Mouse (Mus musculus): ENCODE results near the gene Traf3. TPM values are rescaled to one million over a fixed set of nuclear protein-coding genes. Genes with fewer than 3 reads are reported as not detected.

Traf3 gene
- polyA plus RNA-seq, 1 experiment from 2014 or later: 10.5 TPM

DNA sequence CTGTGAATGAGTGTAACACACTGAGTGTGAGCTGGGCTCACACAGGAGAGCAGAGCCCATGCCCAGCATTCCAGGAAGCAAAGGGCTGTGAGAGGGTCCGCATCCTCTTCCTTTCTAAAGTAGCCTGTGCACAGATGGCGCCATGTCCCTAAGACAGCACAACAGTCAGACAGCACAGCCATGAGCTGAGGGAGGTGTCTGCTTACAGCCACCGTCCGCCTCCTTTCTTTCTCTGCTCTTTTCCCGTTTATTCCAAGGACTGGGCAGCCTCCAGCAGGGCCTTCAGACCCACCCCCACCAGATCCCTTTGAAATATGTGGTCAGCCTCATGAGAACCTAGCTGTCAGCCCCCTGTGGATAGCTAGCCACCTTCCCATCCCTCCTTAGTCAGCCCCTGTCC is 99.0 kb downstream of the Traf3 start:
- peaks cover 29% of the 10 kb centered on the region for H3K27me3 ChIP-seq (replicated peaks)
- 66% methylated on average over 5 of the region's 5 CpGs for WGBS
- H3K9ac ChIP-seq: no peak overlapping the region
- no peaks in the 10 kb centered on the region for H3K9me3 ChIP-seq (replicated peaks)
- H3K4me1 ChIP-seq (replicated peaks): peaks cover 3% of the 10 kb centered on the region
- H3K4me2 ChIP-seq: no peak overlapping the region
- ATAC-seq (ENCODE audit: insufficient number of reproducible peaks, low FRiP score): no peak
- no peak overlapping the region for H3K27ac ChIP-seq (ENCODE audit: poor library complexity, severe bottlenecking)
- peaks cover 34% of the 10 kb centered on the region for H3K36me3 ChIP-seq
- no peak overlapping the region for H3K4me3 ChIP-seq

DNA sequence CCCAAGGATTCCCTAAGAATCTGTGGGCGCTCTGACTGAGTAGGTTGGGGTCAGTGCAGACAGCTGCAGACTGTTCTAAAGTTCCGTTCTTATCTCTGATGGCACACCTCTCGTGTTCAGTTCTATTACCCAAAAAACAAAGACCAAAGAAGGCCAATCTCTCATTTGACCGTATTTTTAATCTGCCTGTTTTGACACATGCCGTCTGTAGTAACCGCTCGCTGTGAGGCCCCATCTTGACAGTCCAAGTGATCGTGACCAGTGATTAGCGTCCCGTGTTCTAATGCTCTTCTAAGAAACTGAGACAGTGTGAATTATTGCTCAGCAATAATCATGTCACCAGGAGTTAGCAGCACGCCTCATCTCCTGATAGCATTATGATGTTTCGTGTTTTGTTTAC is 100.4 kb downstream of the Traf3 start:
- peaks cover 13% of the 10 kb centered on the region for H3K4me1 ChIP-seq (replicated peaks)
- H3K4me3 ChIP-seq: no peak overlapping the region
- no peak for ATAC-seq (ENCODE audit: insufficient number of reproducible peaks, low FRiP score)
- H3K36me3 ChIP-seq: peaks cover 24% of the 10 kb centered on the region
- H3K4me2 ChIP-seq: no peak overlapping the region
- 79% methylated on average over 12 of the region's 12 CpGs for whole genome bisulfite sequencing
- H3K27me3 ChIP-seq (replicated peaks): peaks cover 43% of the 10 kb centered on the region
- no peaks in the 10 kb centered on the region for H3K9me3 ChIP-seq (replicated peaks)
- H3K27ac ChIP-seq (ENCODE audit: poor library complexity, severe bottlenecking): no peak overlapping the region
- no peak overlapping the region for H3K9ac ChIP-seq

GRCm38 (mm10) chr12:111267673-111268325 is 101.6 kb downstream of the Traf3 start:
- H3K9me3 ChIP-seq (replicated peaks): no peaks in the 10 kb centered on the region
- H3K4me2 ChIP-seq: no peak overlapping the region
- H3K4me3 ChIP-seq: no peak overlapping the region
- H3K27me3 ChIP-seq (replicated peaks): peaks cover 55% of the 10 kb centered on the region
- H3K9ac ChIP-seq: no peak overlapping the region
- WGBS: 65% methylated on average over 4 of the region's 4 CpGs
- no peak overlapping the region for H3K27ac ChIP-seq (ENCODE audit: poor library complexity, severe bottlenecking)
- no peak for ATAC-seq (ENCODE audit: insufficient number of reproducible peaks, low FRiP score)
- peaks cover 18% of the 10 kb centered on the region for H3K4me1 ChIP-seq (replicated peaks)
- peaks cover 18% of the 10 kb centered on the region for H3K36me3 ChIP-seq

DNA sequence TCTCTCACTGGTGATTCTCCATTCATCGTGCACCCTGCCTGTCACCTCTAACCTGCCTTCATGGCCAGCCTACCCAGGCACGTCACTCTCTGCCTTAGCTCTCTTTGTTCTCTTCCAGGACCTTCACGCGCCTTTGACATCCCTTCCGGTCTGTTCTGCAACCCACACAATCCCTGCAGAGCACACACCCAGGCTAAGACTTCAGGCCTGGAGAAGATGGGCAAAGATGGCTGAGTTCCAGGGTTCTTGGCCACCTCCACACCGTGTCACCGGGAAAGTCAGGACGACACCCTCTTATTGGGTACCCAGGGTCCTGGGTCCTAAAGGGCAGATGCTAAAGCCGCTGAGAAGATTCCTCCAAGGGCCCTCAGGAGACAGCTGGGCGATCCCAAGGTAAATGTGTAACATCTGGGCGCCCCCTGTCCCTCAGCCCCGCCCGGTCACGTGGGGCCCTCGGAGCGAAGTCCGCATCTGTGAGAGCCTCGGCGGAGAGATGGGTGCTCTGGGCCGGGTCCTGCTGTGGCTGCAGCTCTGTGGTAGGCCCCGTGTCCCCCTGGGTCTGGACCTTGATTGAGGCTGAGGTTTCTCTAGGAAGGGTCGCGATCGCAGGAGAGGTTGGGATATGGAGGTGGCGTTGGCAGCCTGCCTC is 104.6 kb downstream of the Traf3 start, which contains the start of gene Amn:
Gene Amn, plus strand, starts transcription at position 467 of the 649 bp plus-strand sequence.
- H3K27ac ChIP-seq (ENCODE audit: poor library complexity, severe bottlenecking): no peak within 1 kb of the TSS
- WGBS: 22% methylated on average over 25 of the region's 25 CpGs

DNA sequence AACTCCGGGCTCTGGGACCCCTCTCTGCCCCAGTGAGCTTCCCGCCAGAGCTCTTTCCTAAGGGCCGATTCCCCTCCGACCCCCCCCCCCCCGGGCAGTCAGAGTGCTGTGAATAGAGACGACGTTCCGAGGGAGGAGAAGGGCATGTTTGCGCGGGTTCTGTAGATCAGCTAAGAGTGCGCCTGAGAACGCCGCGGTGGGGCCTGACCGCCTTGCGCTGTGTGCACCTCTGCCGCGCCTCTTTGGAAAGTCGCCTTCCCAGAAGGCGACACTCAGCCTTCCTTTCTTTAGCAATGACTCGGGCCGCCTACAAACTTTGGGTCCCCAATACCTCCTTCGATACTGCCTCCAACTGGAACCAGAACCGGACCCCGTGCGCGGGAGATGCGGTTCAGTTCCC is 105.2 kb downstream of the Traf3 start:
- Histone ChIP-seq H3K4me2 (peak overlapping the region; percentile 16), H3K9me3 (replicated peaks) (no peaks in the 10 kb centered on the region), H3K27me3 (replicated peaks) (peaks cover 91% of the 10 kb centered on the region), H3K36me3 (no peaks in the 10 kb centered on the region), H3K9ac (no peak overlapping the region), H3K4me1 (replicated peaks) (peaks cover 39% of the 10 kb centered on the region), H3K4me3 (peak overlapping the region; percentile 18), H3K27ac (ENCODE audit: poor library complexity, severe bottlenecking) (no peak overlapping the region)
- WGBS: 7% methylated on average over 28 of the region's 28 CpGs
- ATAC-seq (ENCODE audit: insufficient number of reproducible peaks, low FRiP score): no peak

More for the DNA sequence above, 104.6 kb downstream of the Traf3 start, which contains the start of gene Amn:
- Histone ChIP-seq H3K9ac (no peak within 1 kb of the TSS), H3K4me3 (peak within 1 kb of the TSS; percentile 18), H3K4me1 (replicated peaks) (peaks cover 37% of the 10 kb centered on the region), H3K4me2 (peak within 1 kb of the TSS; percentile 16), H3K27me3 (replicated peaks) (peaks cover 85% of the 10 kb centered on the region), H3K36me3 (no peaks in the 10 kb centered on the region), H3K9me3 (replicated peaks) (no peaks in the 10 kb centered on the region)
- ATAC-seq (ENCODE audit: insufficient number of reproducible peaks, low FRiP score): no peak

DNA sequence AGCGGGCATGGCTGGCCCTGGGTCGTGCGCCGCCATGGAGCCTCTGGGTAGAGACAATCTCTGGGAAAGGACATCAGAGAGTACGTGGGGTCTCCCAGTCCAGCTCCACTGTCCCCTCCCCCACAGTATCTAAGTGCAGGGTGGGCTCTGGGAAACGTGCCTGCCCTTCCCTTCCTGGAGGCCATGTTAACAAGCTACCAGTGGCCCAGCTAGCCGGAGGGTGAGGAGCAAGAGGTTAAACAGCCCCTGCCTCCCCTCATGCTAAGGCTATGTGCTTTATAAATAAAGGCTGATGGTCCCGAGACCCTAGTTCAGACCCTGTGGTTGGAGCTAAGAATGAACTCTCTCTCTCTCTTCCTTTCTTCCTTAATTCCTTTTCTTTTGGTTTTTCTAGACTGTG is 105.8 kb downstream of the Traf3 start:
- Histone ChIP-seq H3K9ac (no peak overlapping the region), H3K4me1 (replicated peaks) (peaks cover 41% of the 10 kb centered on the region), H3K36me3 (no peaks in the 10 kb centered on the region), H3K9me3 (replicated peaks) (no peaks in the 10 kb centered on the region), H3K4me3 (peak overlapping the region; percentile 18; the same call in 1 of the 2 replicates), H3K27me3 (replicated peaks) (peaks cover 97% of the 10 kb centered on the region), H3K4me2 (peak overlapping the region; percentile 16), H3K27ac (ENCODE audit: poor library complexity, severe bottlenecking) (no peak overlapping the region)
- WGBS: 19% methylated on average over 8 of the region's 8 CpGs
- no peak for ATAC-seq (ENCODE audit: insufficient number of reproducible peaks, low FRiP score)

GRCm38 (mm10) chr12:111272420-111272819 is 106.2 kb downstream of the Traf3 start:
- ATAC-seq (ENCODE audit: insufficient number of reproducible peaks, low FRiP score): no peak
- no peak overlapping the region for H3K4me3 ChIP-seq
- H3K4me1 ChIP-seq (replicated peaks): peaks cover 41% of the 10 kb centered on the region
- 19% methylated on average over 12 of the region's 12 CpGs for WGBS
- no peak overlapping the region for H3K27ac ChIP-seq (ENCODE audit: poor library complexity, severe bottlenecking)
- H3K9me3 ChIP-seq (replicated peaks): no peaks in the 10 kb centered on the region
- peaks cover 99% of the 10 kb centered on the region for H3K27me3 ChIP-seq (replicated peaks)
- no peaks in the 10 kb centered on the region for H3K36me3 ChIP-seq
- no peak overlapping the region for H3K9ac ChIP-seq
- H3K4me2 ChIP-seq: no peak overlapping the region

- Histone ChIP-seq H3K4me3 (peak overlapping the region; percentile 53), H3K4me1 (replicated peaks) (peaks cover 38% of the 10 kb centered on the region), H3K27me3 (replicated peaks) (peaks cover 87% of the 10 kb centered on the region), H3K36me3 (no peaks in the 10 kb centered on the region), H3K4me2 (peak overlapping the region; percentile 89), H3K9ac (no peak overlapping the region), H3K9me3 (replicated peaks) (peaks cover 4% of the 10 kb centered on the region; the same call in 1 of the 2 replicates), H3K27ac (ENCODE audit: poor library complexity, severe bottlenecking) (no peak overlapping the region)
- 3% methylated on average over 28 of the region's 28 CpGs for WGBS
- 0 out of 2 replicates have a peak, but pooled peaks have one; percentile 7 for ATAC-seq (ENCODE audit: insufficient number of reproducible peaks, low FRiP score)
Observed at GRCm38 (mm10) chr12:111274006-111274405, 107.8 kb downstream of the Traf3 start.

DNA sequence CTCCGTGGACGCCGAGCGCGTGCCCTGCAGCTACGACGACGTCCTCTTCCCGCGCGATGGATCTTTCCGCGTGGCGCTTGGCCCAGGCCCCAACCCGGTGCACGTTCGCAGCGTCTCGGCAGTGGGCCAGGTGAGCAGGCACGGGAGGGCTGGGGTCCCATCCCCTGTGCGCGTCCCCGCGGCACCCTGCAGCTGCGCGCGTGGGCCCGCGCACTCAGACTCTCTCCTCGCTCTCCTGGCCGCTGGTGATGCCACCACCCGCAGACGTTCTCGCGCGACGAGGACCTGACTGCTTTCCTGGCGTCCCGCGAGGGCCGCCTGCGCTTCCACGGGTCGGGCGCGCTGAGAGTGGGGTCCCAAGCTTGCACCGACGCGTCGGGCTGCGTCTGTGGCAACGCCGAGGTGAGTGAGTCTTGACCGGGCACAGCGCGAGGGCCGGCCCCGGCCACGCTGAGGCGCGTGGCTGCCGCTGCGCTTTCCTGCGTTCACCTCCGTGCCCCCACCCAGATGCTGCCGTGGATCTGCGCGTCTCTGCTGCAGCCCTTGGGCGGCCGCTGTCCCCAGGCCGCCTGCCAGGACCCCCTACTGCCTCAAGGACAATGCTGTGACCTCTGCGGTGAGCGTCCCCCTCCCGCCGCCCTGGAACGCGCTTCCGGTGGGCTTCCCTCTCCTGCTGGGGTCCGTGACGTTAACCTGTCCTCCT is 108.4 kb downstream of the Traf3 start:
- 0 out of 2 replicates have a peak, but pooled peaks have one; percentile 24 for ATAC-seq (ENCODE audit: insufficient number of reproducible peaks, low FRiP score)
- peaks cover 8% of the 10 kb centered on the region; the same call in 1 of the 2 replicates for H3K9me3 ChIP-seq (replicated peaks)

GRCm38 (mm10) chr12:111275150-111275841 is 109.1 kb downstream of the Traf3 start:
- Histone ChIP-seq H3K27ac (ENCODE audit: poor library complexity, severe bottlenecking) (no peak overlapping the region), H3K4me1 (replicated peaks) (peaks cover 38% of the 10 kb centered on the region), H3K9me3 (replicated peaks) (peaks cover 10% of the 10 kb centered on the region; the same call in 1 of the 2 replicates), H3K4me2 (peak overlapping the region; percentile 89), H3K4me3 (peak overlapping the region; percentile 53), H3K9ac (peak overlapping the region; percentile 47), H3K27me3 (replicated peaks) (peaks cover 74% of the 10 kb centered on the region), H3K36me3 (no peaks in the 10 kb centered on the region)
- no peak; the same call in 1 of the 2 replicates for ATAC-seq (ENCODE audit: insufficient number of reproducible peaks, low FRiP score)
- 1% methylated on average over 58 of the region's 58 CpGs for WGBS

More for the DNA sequence above, 108.4 kb downstream of the Traf3 start:
- Histone ChIP-seq H3K9ac (peak overlapping the region; percentile 47), H3K4me3 (peak overlapping the region; percentile 53), H3K36me3 (no peaks in the 10 kb centered on the region), H3K4me1 (replicated peaks) (peaks cover 38% of the 10 kb centered on the region), H3K4me2 (peak overlapping the region; percentile 89), H3K27me3 (replicated peaks) (peaks cover 81% of the 10 kb centered on the region), H3K27ac (ENCODE audit: poor library complexity, severe bottlenecking) (no peak overlapping the region)
- 4% methylated on average over 80 of the region's 80 CpGs for WGBS

All from heart, embryonic 12.5 days (tissue).